ENCODE assay signal across 16 mouse cellular contexts in genomic region chr6:127439540-127440195, GRCm38 (mm10). TPM values are rescaled to one million over a fixed set of nuclear protein-coding genes. Genes with fewer than 3 reads are reported as not detected.
DNase-seq lines count a peak whose midpoint lies in the region; ATAC-seq and TF ChIP-seq lines count a peak whose summit lies in the region.
"Had no signal": no experiment of that assay in that cellular context is flagged by ENCODE, and none has a peak within 500 bp of the region (broad histone marks: within the 10 kb centered on the region; RNA-seq: fewer than 3 reads in every experiment).

No protein-coding gene starts in this region.

- H3K9me3 ChIP-seq in hindbrain, embryonic 13.5 days: peaks cover 1% of the 10 kb centered on the region; the same call in 1 of the 2 replicates
- H3K9me3 ChIP-seq in midbrain, embryonic 14.5 days (ENCODE audit: control insufficient read depth, low read length): no peaks in the 10 kb centered on the region
- H3K9me3 ChIP-seq: kidney, embryonic 15.5 days; limb, embryonic 13.5 days; liver, embryonic 15.5 days; stomach, embryonic 15.5 days had no signal

- H3K4me2 ChIP-seq in hindbrain, embryonic 13.5 days: no peak overlapping the region
- no peak overlapping the region for H3K4me2 ChIP-seq in midbrain, embryonic 14.5 days (ENCODE audit: low read length)
- H3K4me2 ChIP-seq: kidney, embryonic 15.5 days; limb, embryonic 13.5 days; liver, embryonic 15.5 days; stomach, embryonic 15.5 days had no signal

- 87% methylated on average over 5 of the region's 5 CpGs for WGBS in hindbrain, embryonic 13.5 days
- 87% methylated on average over 5 of the region's 5 CpGs for WGBS in midbrain, embryonic 14.5 days

- H3K27ac ChIP-seq in hindbrain, embryonic 13.5 days: no peak overlapping the region
- H3K27ac ChIP-seq in midbrain, embryonic 14.5 days (replicated peaks; ENCODE audit: low read depth, low read length): peak overlapping the region; percentile 63
- H3K27ac ChIP-seq: kidney, embryonic 15.5 days; left cerebral cortex, adult 2 months; limb, embryonic 13.5 days; liver, embryonic 15.5 days; stomach, embryonic 15.5 days had no signal

- no peak for TF ChIP-seq CTCF in brain, embryonic 14.5 days (IDR thresholded peaks at IDR 0.05; ENCODE audit: borderline replicate concordance, extremely low read depth, insufficient read depth, insufficient read length)

- ATAC-seq in hindbrain, embryonic 13.5 days (ENCODE audit: low FRiP score): peak; percentile 59
- peak; percentile 35; the same call in 1 of the 2 replicates for ATAC-seq in midbrain, embryonic 14.5 days (ENCODE audit: low FRiP score, low TSS enrichment)
- ATAC-seq in monocyte, adult 5-6 weeks (replicated peaks; ENCODE audit: insufficient number of reproducible peaks, low FRiP score, low TSS enrichment, poor library complexity, severe bottlenecking): no peak
- ATAC-seq: Patski had no signal

- H3K4me3 ChIP-seq in hindbrain, embryonic 13.5 days: no peak overlapping the region
- no peak overlapping the region for H3K4me3 ChIP-seq in midbrain, embryonic 14.5 days (replicated peaks; ENCODE audit: low read depth, low read length)
- H3K4me3 ChIP-seq: kidney, embryonic 15.5 days; limb, embryonic 13.5 days; liver, embryonic 15.5 days; stomach, embryonic 15.5 days had no signal

- H3K27me3 ChIP-seq in hindbrain, embryonic 13.5 days: peaks cover 10% of the 10 kb centered on the region; the same call in 1 of the 2 replicates
- H3K27me3 ChIP-seq in midbrain, embryonic 14.5 days (ENCODE audit: control insufficient read depth, insufficient read depth, low read length): no peaks in the 10 kb centered on the region
- H3K27me3 ChIP-seq: kidney, embryonic 15.5 days; Patski; stomach, embryonic 15.5 days had no signal

- H3K36me3 ChIP-seq in hindbrain, embryonic 13.5 days: no peaks in the 10 kb centered on the region
- no peaks in the 10 kb centered on the region for H3K36me3 ChIP-seq in midbrain, embryonic 14.5 days (ENCODE audit: control insufficient read depth, insufficient read depth, low read length)
- H3K36me3 ChIP-seq: kidney, embryonic 15.5 days; limb, embryonic 13.5 days; liver, embryonic 15.5 days; stomach, embryonic 15.5 days had no signal

- H3K4me1 ChIP-seq in hindbrain, embryonic 13.5 days (replicated peaks): peaks cover 14% of the 10 kb centered on the region
- peaks cover 31% of the 10 kb centered on the region for H3K4me1 ChIP-seq in midbrain, embryonic 14.5 days (ENCODE audit: control insufficient read depth, insufficient read depth, low read length)
- H3K4me1 ChIP-seq: kidney, embryonic 15.5 days; stomach, embryonic 15.5 days had no signal

- no peak for TF ChIP-seq POLR2A in brain, embryonic 14.5 days (IDR thresholded peaks at IDR 0.05; ENCODE audit: borderline replicate concordance, extremely low read depth, insufficient read depth, insufficient read length, poor library complexity, severe bottlenecking)

- peak; percentile 69 to 73 for DNase-seq in cerebellum, postnatal 14 days
- DNase-seq in cerebellum, adult 8-10 months: no peak
- peak; percentile 59 for DNase-seq in brain, embryonic 14.5 days (ENCODE audit: low read depth)
- peak; percentile 12 for DNase-seq in midbrain, embryonic 14.5 days
- DNase-seq in gastrocnemius, adult 18-20 months (ENCODE audit: low spot score): no peak
- no peak for DNase-seq in layer of hippocampus, adult 8-10 months (ENCODE audit: low spot score in 2 of 2)
- DNase-seq: lung, postnatal 36 days; spleen, adult 18-20 months had no signal

- no peak overlapping the region for H3K9ac ChIP-seq in hindbrain, embryonic 13.5 days
- H3K9ac ChIP-seq in midbrain, embryonic 14.5 days (replicated peaks; ENCODE audit: low read length): no peak overlapping the region
- H3K9ac ChIP-seq: kidney, embryonic 15.5 days; limb, embryonic 13.5 days; liver, embryonic 15.5 days; stomach, embryonic 15.5 days had no signal

RNA-seq across cellular contexts. Expression of gene Parp11, which starts 7.0 kb away (rescaled TPM):
- polyA plus RNA-seq in brain, embryonic 14.5 days (2012; rRNA removed): 86.1 and 86.6 TPM in 2 replicates
- 80.6 and 82.1 TPM in 2 replicates for polyA plus RNA-seq in hindbrain, embryonic 13.5 days (2015; fragmentation: Nextera tagmentation; extraction: Ambion mirVana)
- polyA plus RNA-seq in midbrain, embryonic 14.5 days (2014; fragmentation: Nextera tagmentation; extraction: Ambion mirVana): 79.6 and 111 TPM in 2 replicates
- total RNA-seq in monocyte, adult 5-6 weeks (2017): 16.5 to 49.2 TPM (median 31.2 TPM) in 3 replicates
- 1 to 10 TPM; 2.4 to 3.0 TPM for total RNA-seq in gastrocnemius, adult 18-20 months (2021)
- 10 to 100 TPM; 27.1 to 37.1 (median 31.1) TPM for total RNA-seq in layer of hippocampus, adult 8-10 months (2022)

Comparison
In these comparisons a context has a peak if more than half of its experiments do, and no peak if none do; other contexts are left out.
1. DNase-seq: peak in cerebellum, postnatal 14 days (2 of 2), brain, embryonic 14.5 days (single experiment) and midbrain, embryonic 14.5 days (single experiment); none in cerebellum, adult 8-10 months (single experiment), gastrocnemius, adult 18-20 months (single experiment) and layer of hippocampus, adult 8-10 months (0 of 2).